Mouse (Mus musculus): ENCODE data around the gene Mcfd2. TPM values are rescaled to one million over a fixed set of nuclear protein-coding genes. Genes with fewer than 3 reads are reported as not detected.

The Mcfd2 gene
- polyA plus RNA-seq, 1 experiment from 2014 or later = 92.1 TPM

DNA sequence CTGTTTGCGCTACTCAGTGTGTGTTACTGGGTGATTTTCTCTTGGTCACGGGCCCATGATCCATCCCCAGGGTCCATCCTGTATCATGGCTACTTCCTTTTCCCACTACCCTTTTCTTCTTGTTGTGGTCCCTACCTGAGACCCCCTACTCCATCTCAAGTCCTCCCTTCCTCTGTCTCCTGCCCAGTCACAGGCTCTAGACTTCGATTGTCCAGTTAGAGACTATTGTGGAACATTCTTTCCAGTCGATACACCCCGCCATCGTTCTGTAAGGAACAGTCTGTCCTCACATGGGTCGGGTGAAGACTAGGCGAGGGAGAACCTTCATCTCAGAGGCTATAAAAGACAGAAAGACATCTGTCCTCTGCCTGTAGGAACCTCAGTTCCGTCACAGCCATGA lies 40.4 kb downstream of the Mcfd2 start:
- WGBS = 88% methylated on average over 9 of the region's 9 CpGs
- ATAC-seq (ENCODE audit: insufficient number of reproducible peaks, low FRiP score, low TSS enrichment, low read depth) = no peak

DNA sequence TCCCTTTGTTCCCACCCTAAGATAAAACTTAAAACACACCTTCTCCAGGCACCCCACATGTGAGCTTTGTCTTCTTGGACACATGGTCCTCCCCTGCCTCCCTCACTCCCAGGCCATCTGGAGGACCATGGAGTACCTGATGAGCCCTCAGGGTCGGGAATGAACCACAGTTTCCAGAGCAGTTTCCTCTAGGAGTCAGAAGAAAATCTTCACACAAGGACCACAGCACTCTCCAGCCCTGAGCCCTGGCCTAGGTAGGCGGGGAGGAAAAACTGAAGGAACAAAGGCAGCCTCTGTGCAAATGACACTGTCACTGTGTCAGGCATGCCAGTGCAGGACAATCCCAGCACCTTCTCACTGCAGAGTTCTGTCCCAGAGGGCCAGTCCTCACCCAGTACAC lies 41.3 kb downstream of the Mcfd2 start:
- no peak for ATAC-seq (ENCODE audit: insufficient number of reproducible peaks, low FRiP score, low TSS enrichment, low read depth)

More for the DNA sequence above, 40.4 kb downstream of the Mcfd2 start:
- H3K4me3 ChIP-seq = no peak overlapping the region
- H3K36me3 ChIP-seq = no peaks in the 10 kb centered on the region
- peaks cover 8% of the 10 kb centered on the region; the same call in 1 of the 2 replicates for H3K4me1 ChIP-seq
- H3K9me3 ChIP-seq = no peaks in the 10 kb centered on the region
- H3K27me3 ChIP-seq = no peaks in the 10 kb centered on the region
- H3K9ac ChIP-seq = no peak overlapping the region
- no peak overlapping the region for H3K4me2 ChIP-seq
- no peak overlapping the region for H3K27ac ChIP-seq

GRCm38 (mm10) chr17:87219456-87219855 lies 46.3 kb downstream of the Mcfd2 start:
- no peak overlapping the region for H3K9ac ChIP-seq
- no peak overlapping the region for H3K4me2 ChIP-seq
- H3K4me1 ChIP-seq = no peaks in the 10 kb centered on the region
- no peak overlapping the region for H3K4me3 ChIP-seq
- no peaks in the 10 kb centered on the region for H3K27me3 ChIP-seq
- no peaks in the 10 kb centered on the region for H3K9me3 ChIP-seq
- 76% methylated on average over 9 of the region's 9 CpGs for WGBS
- no peak overlapping the region for H3K27ac ChIP-seq
- no peak for ATAC-seq (ENCODE audit: insufficient number of reproducible peaks, low FRiP score, low TSS enrichment, low read depth)
- H3K36me3 ChIP-seq = no peaks in the 10 kb centered on the region

More for the DNA sequence above, 41.3 kb downstream of the Mcfd2 start:
- Histone ChIP-seq H3K36me3 (no peaks in the 10 kb centered on the region), H3K27ac (no peak overlapping the region), H3K9me3 (no peaks in the 10 kb centered on the region), H3K9ac (no peak overlapping the region), H3K4me3 (no peak overlapping the region), H3K27me3 (no peaks in the 10 kb centered on the region), H3K4me2 (no peak overlapping the region), H3K4me1 (peaks cover 8% of the 10 kb centered on the region; the same call in 1 of the 2 replicates)
- WGBS = 62% methylated on average over 2 of the region's 2 CpGs

- Histone ChIP-seq H3K9me3 (no peaks in the 10 kb centered on the region), H3K36me3 (no peaks in the 10 kb centered on the region), H3K4me1 (no peaks in the 10 kb centered on the region), H3K4me2 (no peak overlapping the region), H3K4me3 (no peak overlapping the region), H3K27me3 (no peaks in the 10 kb centered on the region), H3K27ac (no peak overlapping the region), H3K9ac (no peak overlapping the region)
- ATAC-seq (ENCODE audit: insufficient number of reproducible peaks, low FRiP score, low TSS enrichment, low read depth) = no peak
- 88% methylated on average over 7 of the region's 7 CpGs for WGBS
Measured at GRCm38 (mm10) chr17:87214523-87214922, 51.2 kb downstream of the Mcfd2 start.

DNA sequence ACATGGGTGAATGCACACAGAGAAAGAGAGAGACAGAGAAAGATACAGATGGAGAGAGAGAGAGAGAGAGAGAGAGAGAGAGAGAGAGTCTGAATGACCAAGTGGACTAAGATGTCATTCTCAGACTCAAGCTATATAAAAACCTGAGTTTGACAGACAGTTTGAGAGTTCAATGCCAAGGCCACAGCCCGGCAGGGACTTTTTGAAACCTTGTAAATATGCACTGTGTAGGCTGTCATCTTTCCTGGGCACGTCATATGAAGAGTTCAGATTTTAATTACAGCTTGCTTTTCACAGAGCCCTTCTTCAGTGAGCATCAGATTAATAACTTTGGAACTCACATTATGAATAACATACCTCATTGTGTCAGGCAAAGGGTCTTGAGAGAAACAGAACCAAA lies 55.2 kb downstream of the Mcfd2 start:
- Histone ChIP-seq H3K36me3 (no peaks in the 10 kb centered on the region), H3K9me3 (no peaks in the 10 kb centered on the region), H3K27ac (no peak overlapping the region), H3K4me1 (peaks cover 11% of the 10 kb centered on the region; the same call in 1 of the 2 replicates), H3K9ac (no peak overlapping the region), H3K27me3 (no peaks in the 10 kb centered on the region), H3K4me3 (no peak overlapping the region), H3K4me2 (no peak overlapping the region)
- WGBS = 76% methylated on average over 2 of the region's 2 CpGs
- no peak for ATAC-seq (ENCODE audit: insufficient number of reproducible peaks, low FRiP score, low TSS enrichment, low read depth)

DNA sequence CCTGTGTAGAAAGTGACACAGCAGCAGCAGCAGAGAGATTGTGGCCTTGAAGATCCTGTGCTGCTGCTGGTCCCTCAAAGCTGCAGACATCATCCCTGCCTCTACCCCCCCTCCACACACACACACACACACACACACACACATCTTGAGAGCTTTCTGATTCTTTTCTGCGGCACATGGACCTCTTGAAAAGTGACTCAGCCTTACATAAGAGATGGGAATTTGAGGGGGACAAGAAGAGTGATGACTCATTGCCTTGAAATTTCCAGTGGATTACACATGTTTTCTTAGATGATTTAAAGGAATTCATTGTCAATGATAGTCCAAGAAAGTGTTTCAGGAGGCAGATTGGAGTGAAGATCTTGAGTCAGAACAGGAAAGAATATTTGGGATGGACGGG lies 58.9 kb downstream of the Mcfd2 start:
- ATAC-seq (ENCODE audit: insufficient number of reproducible peaks, low FRiP score, low TSS enrichment, low read depth) = no peak
- 71% methylated on average over 2 of the region's 2 CpGs for WGBS

More for the DNA sequence above, 58.9 kb downstream of the Mcfd2 start:
- no peak overlapping the region for H3K4me3 ChIP-seq
- H3K27me3 ChIP-seq = no peaks in the 10 kb centered on the region
- H3K4me1 ChIP-seq = peaks cover 29% of the 10 kb centered on the region
- no peak overlapping the region; the same call in 1 of the 2 replicates for H3K27ac ChIP-seq
- H3K9me3 ChIP-seq = no peaks in the 10 kb centered on the region
- H3K9ac ChIP-seq = no peak overlapping the region
- H3K4me2 ChIP-seq = no peak overlapping the region
- H3K36me3 ChIP-seq = no peaks in the 10 kb centered on the region

Other genes with a start within 250 kb of the Mcfd2 start
- gene Pigf, start 240.5 kb downstream of the Mcfd2 start, polyA plus RNA-seq (2015; fragmentation: Nextera tagmentation; extraction: Ambion mirVana) = 28.3 and 30.4 TPM in 2 replicates
- 101 and 117 TPM in 2 replicates for gene Cript, start 240.4 kb downstream of the Mcfd2 start, polyA plus RNA-seq (2015; fragmentation: Nextera tagmentation; extraction: Ambion mirVana)
- gene Socs5, start 158.3 kb downstream of the Mcfd2 start, polyA plus RNA-seq (2015; fragmentation: Nextera tagmentation; extraction: Ambion mirVana) = 13.1 and 15.5 TPM in 2 replicates
- gene Ttc7, start 17.0 kb upstream of the Mcfd2 start, polyA plus RNA-seq (2015; fragmentation: Nextera tagmentation; extraction: Ambion mirVana) = 11.6 and 14.9 TPM in 2 replicates
- not detected in 2 replicates for gene Stpg4, start 161.8 kb upstream of the Mcfd2 start, polyA plus RNA-seq (2015; fragmentation: Nextera tagmentation; extraction: Ambion mirVana)
- 938 and 964 TPM in 2 replicates for gene Calm2, start 181.0 kb upstream of the Mcfd2 start, polyA plus RNA-seq (2015; fragmentation: Nextera tagmentation; extraction: Ambion mirVana)